Mouse (Mus musculus) adrenal gland, postnatal 10 days (tissue): ENCODE results near the gene Grik1. TPM values are rescaled to one million over a fixed set of nuclear protein-coding genes. Genes with fewer than 3 reads are reported as not detected.

Source experiments
- DNase-seq: peaks from one replicate; pipeline ENCODE4 v3.0.0; 2021; ENCODE audit warnings: mixed read lengths
- total RNA-seq, 2 experiments: library from RNA; stranded (reverse); gene quantifications; 2 replicates each; pipeline ENCODE4 v1.2.3; 2021

Gene Grik1
- total RNA-seq, 2 experiments from 2014 or later, result 0.15 to 0.33 TPM

DNA sequence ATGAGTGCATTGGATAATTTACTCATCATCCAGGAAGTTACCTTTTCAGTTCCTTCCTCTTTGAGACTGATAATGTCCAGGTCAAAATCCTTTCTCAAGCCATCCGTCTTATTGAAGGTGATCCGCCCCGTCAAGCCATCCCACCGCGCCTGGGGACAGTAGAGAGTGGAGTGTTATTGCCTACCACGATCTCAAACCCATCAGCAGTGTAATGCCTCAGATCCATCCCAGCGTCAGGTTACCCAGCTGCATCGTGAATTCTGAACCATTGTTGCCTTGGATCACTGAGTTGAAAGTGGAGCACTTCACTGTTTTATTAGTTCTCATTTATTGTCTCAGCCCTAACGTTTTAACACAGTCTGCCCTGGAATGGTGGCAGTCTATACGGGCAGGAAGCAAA lies 332.6 kb downstream of the Grik1 start:
- DNase-seq, result no peak

DNA sequence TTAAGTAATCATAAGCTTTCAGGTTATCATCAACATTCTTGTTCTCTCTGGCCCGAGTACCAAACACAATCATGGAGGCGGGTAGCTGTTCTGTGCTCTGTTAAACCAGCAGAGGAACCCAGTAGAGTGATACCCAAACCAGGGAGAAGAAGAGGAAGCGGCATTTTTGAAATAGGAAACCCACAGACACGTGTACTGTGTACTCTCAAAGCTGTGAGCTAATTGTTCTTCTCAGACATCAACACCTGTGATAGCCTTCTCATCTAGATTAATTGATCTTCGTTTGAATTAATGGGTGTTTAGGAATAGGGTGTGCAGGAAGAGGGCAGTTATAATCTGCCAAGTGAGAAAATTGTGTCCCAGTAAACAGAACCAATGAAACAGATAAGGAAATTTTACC lies 333.9 kb downstream of the Grik1 start:
- no peak for DNase-seq

DNA sequence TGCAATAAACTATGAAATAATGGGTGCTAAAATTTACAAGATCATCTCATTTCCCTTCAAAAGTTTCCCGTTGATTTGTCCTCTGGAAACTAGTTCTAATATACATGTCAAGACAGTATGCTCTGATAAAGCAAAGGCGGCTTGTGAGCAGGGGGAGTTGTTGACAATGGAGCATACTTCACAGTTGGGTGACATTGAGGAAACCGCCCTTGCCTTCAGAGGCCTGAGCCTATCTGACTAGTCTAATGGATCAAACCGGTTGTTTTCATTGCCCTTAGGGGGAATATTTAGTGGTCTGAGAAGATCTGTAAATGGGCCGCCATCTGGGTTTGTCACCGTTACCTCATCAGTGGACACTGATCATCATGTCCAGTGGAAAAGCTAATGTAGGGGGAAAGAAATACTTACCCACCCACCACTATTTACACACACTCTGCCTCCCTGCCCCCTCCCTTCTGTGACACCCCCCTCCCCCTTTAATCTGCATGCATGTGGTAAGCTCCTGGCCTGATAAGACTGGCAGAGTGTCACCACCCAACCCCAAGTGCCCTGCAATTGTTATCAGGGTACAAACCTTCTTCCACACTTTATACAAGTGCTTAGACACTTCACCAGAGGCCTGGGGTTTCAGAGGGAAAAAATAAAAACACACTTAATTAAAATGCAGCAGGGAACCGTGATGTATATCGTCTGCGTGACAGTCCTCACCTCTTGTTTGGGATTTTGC lies 335.2 kb downstream of the Grik1 start:
- DNase-seq, result no peak

DNA sequence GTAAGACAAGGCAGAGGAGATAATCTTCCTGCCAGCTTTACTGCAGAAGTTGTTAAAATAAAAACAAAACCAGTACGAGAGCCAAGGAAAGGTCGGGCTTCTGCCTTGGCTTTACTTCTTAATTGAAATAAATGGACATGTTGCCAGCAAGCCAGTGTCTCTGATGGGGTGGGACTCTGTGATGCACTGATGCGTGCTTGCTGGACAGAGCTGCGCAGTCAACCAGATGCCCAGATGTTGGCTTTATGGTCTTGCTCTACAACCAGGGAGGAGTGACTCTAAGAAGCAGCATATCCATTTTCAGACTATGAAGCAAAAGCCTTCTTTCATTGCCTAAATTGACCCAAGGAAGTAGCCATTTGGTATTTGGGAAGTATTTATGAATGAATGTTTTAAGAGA lies 336.9 kb downstream of the Grik1 start:
- DNase-seq, result no peak

DNA sequence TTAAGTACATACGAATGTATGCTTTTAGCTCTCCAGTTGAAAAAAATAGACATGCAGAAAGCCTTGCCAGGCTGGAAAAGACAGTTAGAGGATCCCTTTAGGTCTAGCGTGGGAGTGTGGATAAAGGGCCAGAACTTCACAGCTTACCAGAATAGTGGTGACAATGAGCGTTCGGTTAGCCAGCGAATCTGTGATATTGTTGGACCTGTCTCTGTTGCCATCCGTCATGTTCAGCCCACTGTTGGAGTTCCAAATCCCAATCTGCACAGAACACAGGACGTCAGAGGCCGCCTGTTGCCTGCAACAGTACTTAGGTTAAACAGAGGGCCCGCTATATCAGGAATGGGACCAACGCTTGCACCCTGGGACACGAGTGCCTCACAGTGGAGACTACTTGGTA lies 340.2 kb downstream of the Grik1 start:
- no peak for DNase-seq

DNA sequence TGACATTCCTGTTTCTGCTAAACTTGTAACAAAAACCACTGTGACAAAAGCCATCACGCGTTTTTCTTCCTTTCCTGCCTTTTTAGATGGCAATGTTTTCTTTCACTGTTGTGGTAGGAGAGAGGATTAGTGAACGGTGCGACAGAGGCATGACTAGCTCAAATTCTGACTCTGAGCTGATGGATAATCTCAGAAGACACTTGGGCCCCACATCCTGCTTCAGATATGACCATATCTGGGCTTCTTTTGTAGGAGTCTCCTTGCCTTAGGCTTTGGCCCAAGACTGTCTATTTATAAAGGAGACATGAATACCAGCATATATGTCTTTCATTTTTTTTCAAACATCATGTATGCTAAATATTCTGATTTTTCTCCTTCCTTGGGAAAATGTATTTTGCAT lies 341.9 kb downstream of the Grik1 start:
- no peak for DNase-seq

DNA sequence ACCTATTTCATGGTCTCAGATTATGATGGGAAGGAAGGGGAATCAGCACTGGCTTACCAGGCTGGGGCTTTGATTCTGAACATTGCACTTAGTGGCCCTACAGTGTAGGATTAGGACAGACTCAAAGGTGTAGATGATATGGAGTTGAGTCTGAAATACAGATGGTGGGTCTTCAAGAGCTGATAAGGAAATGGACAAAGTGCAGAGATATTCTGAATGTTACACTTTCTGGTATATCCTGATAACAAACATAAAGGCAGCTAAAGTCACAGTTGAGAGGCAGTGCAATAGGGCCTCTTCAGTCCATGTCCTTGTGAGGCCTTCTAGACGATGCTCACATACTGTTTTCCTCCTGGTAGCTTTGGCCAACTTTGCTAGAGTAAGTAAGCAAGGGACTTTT lies 345.7 kb downstream of the Grik1 start:
- DNase-seq, result no peak

DNA sequence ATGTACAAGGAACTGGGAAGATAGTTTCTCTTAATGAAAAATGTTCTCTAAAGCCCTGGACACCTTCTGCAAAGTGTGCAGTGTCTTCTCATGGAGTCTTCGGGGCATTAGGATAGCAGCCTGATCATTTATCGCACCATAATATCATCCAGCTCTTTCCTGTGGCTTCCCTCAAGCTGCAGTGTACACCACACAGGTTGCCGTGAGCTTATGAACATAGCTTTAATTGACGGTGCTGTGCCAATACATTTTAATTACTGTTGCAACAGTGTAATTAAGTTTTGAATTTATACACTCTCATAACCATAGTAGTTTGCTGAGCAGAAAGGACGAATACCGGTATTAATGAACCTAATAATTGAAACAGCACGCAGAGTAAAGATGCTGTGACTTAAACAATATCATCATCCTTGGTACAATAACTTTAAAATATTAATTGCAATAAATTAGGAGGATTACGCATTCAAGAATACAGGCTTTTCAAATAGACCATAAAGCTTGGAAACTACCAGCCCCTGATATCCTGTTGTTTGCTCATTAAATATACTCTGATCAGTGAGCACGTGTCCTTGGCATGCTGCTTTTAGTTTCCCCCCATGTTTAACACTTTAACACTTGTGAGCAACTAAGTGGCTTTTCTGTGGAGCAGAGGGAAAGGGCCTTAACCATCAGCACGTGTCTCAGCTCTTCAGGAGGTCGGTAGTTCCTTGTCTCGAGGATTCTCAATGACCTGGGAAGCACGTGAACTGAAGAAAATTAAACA lies 347.8 kb downstream of the Grik1 start:
- DNase-seq, result no peak

DNA sequence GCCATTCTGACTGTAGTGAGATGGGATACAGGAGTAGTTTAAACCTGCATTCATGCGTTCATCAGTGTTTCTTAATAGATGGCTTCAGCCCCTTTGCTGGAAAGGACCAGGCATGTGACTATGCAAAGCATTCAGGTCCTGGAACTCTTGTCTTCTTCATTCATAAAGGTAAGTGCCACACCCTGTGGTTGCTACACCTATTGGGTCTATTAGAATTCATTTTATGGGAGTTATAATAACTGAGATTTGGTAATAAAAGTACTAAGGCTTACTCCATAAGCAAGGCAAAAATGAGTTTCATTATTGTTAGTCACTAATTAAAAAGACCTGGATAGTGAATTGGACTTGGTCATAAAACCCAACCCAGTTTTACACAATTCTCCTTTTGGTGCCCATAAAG lies 355.4 kb downstream of the Grik1 start:
- DNase-seq, result no peak

DNA sequence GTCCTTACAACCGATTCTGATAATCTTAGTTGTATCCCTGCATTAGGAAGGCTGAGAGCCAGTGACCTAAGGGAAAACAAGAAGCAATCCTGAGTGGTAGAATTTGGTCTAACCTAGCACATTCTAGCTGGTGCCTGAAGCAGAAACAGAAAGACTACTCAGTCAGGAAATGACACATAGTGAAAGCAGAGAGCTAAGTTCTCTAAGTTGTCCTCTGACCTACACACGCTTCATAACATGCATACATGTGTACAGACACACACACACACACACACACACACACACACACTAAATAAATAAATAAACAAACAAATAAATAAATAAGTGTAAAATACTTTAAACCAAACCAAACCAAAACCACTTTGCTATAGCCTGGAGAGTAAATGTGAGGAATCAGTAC lies 358.7 kb downstream of the Grik1 start:
- no peak for DNase-seq

DNA sequence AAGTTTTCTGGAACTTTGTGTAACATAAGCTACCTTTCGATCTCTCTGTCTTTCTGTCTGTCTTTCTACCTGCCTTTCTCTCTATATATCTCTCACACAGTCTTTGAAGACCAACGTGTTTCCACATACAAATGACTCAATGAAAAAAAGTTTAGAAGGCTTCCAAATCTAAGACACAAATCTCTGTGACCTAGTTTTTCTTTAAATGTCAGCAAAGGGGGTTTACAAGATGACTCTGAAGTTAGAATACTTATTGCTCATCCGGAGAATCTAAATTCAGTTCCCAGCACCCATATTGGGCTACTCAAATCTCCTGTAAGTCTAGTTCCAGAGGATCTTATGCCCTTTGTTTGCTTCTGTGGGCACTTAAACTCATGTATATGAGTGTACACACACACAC lies 359.5 kb downstream of the Grik1 start:
- DNase-seq, result no peak

DNA sequence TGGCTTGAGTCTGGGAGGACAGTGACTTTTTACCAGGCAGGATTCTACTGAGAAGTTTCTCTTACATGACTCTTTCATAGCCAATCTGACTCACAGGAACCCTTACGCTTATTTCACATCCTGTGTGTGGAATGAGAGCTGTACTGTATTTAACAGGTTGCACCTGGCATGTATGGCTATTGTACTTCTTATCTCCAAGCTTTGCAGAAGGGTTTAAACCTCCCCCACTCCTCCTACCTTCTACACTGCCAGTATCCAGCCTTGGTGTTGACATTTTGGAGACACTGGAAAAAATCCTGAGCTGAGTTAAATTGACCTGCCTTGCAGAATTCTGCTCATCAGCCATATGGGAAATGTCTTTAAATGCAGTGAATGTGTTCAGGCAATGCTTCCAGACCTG lies 361.4 kb downstream of the Grik1 start:
- no peak for DNase-seq

DNA sequence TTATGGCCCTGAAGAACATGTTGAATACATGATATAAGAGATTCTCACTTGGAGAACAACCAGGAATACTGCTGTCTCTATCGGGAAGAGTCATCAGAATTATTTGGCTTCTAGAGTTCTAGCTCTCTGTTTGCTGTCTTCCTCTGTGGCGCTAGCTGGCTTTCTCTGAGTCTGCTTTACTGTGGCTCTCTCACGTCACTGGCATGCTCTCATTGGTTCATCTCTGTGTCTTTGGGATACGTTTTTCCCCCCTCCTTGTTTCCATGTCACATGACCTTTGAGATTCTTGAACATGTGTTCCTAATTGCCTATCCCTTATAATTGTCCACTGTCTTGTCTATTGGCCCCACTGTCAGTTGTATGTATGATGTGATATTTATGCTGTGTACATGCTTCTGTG lies 372.2 kb downstream of the Grik1 start:
- DNase-seq, result no peak

DNA sequence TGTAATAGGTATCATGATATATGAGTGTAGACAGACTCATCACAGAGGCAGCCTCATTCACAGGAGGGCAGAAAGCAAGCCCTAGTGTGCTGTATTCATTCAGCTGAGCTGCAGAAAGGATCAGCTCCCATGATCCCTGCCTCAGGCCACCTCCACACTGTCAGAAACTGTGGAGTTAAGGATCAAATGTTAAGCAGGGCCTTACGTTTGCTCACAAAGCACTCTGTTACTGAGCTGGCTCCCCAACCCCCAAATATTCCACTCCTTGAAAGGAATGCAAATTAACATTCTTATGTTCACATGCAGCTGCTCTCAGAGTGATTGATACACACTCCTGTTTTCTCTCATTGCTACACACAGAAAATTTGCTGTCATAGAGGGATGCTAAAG lies 372.9 kb downstream of the Grik1 start:
- DNase-seq, result no peak

DNA sequence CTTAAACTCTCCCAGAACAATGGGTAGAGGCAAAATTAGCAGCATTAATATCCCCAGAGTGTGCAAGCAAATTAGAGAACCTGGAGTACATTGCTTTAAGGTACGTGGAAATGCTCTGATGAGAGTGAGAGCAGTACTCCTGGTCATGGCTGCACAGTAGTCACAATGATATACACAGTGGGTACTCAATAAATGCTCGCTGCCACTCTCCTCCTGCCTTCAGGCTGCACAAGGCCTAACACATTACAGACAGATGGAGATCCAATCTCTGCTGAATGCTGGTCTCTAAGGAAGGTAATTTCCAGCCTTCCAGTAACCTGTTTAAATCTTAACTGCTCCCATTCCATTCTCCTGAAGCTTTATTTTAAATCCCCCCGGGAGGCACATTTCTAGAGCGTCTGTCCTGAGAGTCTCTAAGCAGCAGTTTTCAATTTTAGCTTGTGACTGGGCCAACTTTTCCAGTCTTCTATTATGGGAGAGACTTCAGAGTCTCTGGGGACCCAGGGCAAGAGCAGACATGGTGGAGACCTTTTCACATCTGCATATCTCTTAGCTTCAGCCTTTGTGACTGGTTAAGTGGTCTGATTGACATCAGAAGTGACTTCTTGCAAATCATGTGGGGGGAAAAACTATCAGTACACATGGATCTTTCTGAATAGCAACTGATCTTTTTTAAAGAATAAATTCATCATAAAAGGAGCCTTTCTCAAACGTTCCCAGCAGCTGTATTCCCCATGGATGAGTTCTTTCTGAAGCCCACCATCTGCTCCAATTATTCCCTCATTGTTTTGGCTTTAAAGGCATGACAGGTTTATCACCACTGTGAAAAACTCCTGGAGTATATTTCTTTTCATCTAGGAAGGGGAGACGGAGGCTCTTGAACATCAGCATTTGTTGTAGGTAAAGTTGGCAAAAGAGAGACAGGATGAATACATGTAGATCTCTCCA lies 373.6 kb downstream of the Grik1 start:
- no peak for DNase-seq

DNA sequence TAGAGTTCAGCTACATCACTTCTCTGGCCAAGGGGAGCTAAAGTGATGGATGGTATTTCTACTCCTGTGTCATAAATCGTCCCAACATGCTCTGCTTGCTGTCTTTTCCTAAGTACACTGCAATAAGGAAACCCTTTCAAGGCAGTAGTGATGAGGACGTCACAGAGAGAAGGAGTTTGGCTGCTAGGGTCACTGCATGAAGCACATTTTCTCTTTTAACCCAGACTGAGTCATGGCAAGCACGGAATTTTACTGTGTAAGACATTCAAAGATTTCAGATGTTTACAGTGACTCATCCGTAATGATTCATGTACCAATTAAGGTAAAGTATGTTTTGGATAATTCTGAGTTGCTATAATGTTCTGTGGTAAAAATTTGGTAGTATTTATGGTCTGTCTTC lies 374.9 kb downstream of the Grik1 start:
- DNase-seq, result no peak

DNA sequence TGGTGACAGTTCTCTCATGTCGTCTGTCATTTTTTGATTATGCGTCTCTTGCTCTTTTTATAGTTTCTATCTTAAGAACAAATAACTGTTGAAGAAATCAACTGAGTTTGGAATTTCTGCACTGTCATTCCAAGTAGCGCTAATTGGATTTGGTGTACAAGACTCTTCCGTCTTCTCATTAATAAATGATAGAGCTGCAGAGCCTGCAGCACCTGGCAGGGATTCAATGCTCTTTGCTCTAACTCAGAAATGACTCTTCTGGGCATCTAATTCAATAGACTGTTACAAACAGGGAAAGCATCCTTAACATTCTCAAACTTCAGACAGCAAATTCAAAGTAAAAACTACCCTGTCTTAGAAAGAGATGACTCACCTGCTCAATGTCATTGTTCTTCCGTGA lies 376.3 kb downstream of the Grik1 start:
- no peak for DNase-seq

DNA sequence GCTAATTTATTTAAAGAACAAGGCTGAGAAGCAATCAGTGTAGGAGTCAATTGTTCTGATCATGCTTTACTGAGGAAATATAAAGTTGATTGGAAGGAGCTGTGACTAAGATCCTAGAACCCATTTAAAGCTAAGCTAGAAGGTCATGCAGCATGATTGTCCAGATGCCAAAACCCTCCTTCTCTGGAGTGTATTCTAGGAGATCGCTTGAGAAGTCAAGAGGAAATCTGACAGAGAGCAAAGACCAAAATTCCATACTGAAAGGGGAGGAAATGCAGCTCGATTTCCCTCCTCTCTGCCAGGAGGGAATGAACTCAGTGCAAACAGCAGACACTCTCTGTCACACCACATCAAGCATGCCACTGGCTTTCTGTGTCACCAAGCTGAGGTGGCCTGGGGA lies 378.9 kb downstream of the Grik1 start:
- no peak for DNase-seq

DNA sequence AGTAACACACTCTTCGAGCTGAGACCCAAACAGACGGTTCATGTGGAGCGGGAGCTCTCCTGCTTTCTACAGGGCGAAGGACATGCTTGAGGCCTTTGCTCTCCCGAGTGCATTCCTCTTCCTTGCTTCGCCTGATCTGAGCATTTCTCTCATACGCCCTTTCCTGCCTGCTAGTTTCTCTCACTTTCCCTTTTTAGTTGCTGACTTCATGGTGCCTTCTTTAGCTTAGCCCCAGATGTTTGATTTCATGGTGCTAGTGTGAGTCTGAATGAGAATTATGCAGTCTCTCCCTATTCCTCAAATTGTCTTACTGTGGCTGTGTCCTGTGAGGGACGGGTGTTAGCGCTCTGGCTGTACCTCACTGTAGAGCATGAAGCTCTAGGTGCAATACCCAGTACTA lies 388.0 kb downstream of the Grik1 start:
- DNase-seq, result no peak

DNA sequence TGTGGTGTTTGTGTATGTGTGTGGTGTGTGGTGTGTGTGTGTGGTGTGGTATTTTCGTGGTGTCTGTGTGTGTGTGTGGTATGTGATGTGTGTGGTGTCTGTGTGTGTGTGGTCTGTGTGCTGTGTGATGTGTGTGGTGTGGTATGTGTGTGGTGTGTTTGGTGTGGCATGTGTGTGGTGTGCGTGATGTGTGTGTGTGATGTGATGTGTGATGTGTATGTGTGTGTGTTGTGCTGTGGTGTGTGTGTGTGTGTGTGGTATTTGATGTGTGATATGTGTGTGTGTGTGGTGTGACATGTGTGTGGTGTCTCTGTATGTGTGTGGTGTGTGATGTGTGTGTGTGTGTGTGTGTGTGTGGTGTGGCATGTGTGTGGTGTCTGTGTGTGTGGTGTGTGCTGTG lies 388.9 kb downstream of the Grik1 start:
- no peak for DNase-seq

DNA sequence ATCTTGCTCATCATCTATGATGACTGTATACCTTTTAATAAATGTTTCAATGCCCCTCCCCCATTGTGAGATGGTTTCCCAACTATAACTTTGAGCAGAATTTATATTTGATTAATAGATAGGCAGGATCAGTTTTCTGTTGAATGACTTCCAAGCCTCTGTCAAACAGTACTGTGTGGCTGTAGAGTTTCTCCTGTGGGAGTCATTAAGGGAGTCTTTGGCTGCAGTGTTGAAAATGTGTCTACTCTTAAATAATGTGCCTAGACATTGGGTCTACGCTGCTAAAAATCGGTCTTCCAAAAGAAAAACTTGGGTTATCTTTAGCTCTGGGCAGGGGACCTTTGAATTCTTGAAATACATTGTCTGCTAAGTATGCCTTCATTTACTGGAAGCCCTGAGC lies 414.1 kb downstream of the Grik1 start:
- no peak for DNase-seq

DNA sequence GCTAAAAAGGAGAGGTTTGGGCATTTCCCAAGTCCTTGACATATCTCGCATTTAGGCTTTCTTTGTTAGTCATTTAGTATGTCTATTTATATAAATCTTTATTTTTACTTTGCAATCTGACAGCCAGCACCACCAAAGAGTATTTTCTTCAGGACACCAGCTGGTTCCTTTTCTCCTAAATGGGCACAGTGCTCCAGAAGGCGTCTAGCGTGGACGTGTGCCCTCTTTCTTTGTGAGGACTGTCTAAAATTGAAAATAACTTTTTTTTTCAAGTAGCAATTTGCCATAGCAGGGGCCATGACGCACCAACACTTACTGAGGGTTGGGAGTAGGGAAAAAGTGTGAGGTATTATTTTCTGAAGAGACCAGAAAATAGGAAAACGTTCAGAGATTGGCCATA lies 425.5 kb downstream of the Grik1 start:
- no peak for DNase-seq

DNA sequence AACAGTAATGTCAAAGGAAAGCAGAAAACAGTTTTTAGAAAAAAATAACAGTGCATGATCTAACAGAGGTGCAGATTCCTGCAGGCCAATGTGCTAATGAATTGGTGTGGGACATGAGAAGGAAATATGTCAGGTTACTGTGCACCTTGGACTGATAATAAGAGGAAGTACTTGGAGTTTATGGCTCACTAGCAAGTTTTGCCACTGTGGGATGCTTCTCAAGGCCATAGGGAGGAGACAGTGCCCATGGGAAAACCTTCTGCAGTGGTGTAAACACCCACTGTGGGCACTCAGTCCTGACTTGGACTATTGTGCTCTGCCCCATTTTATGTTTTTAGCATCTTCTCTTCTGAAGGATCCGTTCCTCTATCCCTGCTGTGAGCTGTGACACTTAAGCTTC lies 428.3 kb downstream of the Grik1 start:
- no peak for DNase-seq
